Mouse (Mus musculus): ENCODE data around the gene Rad54l2.

Rad54l2 gene

DNA sequence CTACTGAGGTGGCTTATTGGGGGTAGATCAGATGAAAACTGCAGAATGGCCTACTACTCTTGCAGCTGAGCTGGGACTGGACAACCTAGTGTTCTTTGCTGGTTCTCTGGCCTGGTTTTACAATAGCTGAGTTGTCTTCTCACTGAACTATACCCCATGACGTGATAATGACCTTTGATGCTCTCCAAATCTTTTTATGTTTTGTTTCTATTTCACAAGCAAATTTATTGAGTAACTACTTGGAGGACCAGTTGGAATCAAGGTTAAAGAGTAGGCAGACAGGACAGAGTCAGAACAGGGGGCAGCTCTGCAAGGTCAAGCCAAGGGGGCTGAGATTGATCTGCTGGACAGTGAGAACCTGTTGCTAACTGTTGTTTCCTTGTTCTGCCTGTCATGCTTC is 64.1 kb downstream of the Rad54l2 start:
- Histone ChIP-seq H3K36me3 (ENCODE audit: control insufficient read depth, insufficient read depth, low read length, poor library complexity, severe bottlenecking) (0 out of 2 replicates have a peak, but pooled peaks cover 4% of the 10 kb centered on the region), H3K27me3 (ENCODE audit: control insufficient read depth, insufficient read depth, low read length, poor library complexity, severe bottlenecking) (no peaks in the 10 kb centered on the region)
- no peak for DNase-seq (ENCODE audit: low read depth, low spot score)

- H3K27me3 ChIP-seq (ENCODE audit: control insufficient read depth, insufficient read depth, low read length, poor library complexity, severe bottlenecking), result no peaks in the 10 kb centered on the region
- peaks cover 14% of the 10 kb centered on the region for H3K36me3 ChIP-seq (ENCODE audit: control insufficient read depth, insufficient read depth, low read length, poor library complexity, severe bottlenecking)
- DNase-seq (ENCODE audit: low read depth, low spot score), result no peak
These were observed 72.3 kb downstream of the Rad54l2 start for GRCm38 (mm10) chr9:106716729-106717128.

- DNase-seq (ENCODE audit: low read depth, low spot score), result no peak
- peaks cover 16% of the 10 kb centered on the region for H3K36me3 ChIP-seq (ENCODE audit: control insufficient read depth, insufficient read depth, low read length, poor library complexity, severe bottlenecking)
- H3K27me3 ChIP-seq (ENCODE audit: control insufficient read depth, insufficient read depth, low read length, poor library complexity, severe bottlenecking), result no peaks in the 10 kb centered on the region
These were observed 72.8 kb downstream of the Rad54l2 start for GRCm38 (mm10) chr9:106716232-106716631.

DNA sequence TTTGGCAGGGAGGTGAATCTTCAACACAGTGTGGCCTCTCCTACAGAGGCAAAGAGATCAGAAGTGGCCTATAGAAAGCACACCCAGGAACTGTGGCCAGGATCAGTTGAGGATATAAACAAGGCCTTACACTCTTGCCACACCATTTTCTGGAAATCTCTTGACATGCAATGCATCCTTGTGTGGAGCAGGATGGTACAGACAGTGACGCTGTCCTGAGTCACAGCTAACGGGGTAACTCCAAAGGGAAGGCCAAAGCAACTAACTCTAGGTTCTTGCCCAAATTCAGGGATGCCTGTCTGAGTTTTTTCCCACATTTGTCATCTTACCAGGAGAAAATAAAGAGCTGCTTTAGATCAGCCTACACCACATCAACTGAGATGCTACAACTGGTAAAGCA is 76.5 kb downstream of the Rad54l2 start:
- no peaks in the 10 kb centered on the region for H3K27me3 ChIP-seq (ENCODE audit: control insufficient read depth, insufficient read depth, low read length, poor library complexity, severe bottlenecking)
- peaks cover 23% of the 10 kb centered on the region for H3K36me3 ChIP-seq (ENCODE audit: control insufficient read depth, insufficient read depth, low read length, poor library complexity, severe bottlenecking)
- DNase-seq (ENCODE audit: low read depth, low spot score), result no peak

- Histone ChIP-seq H3K36me3 (ENCODE audit: control insufficient read depth, insufficient read depth, low read length, poor library complexity, severe bottlenecking) (peaks cover 6% of the 10 kb centered on the region; the same call in 1 of the 2 replicates), H3K27me3 (ENCODE audit: control insufficient read depth, insufficient read depth, low read length, poor library complexity, severe bottlenecking) (no peaks in the 10 kb centered on the region)
- no peak for DNase-seq (ENCODE audit: low read depth, low spot score)
These were observed 96.0 kb downstream of the Rad54l2 start for GRCm38 (mm10) chr9:106692973-106693481.

GRCm38 (mm10) chr9:106688834-106689233 is 100.2 kb downstream of the Rad54l2 start:
- no peak for DNase-seq (ENCODE audit: low read depth, low spot score)
- Histone ChIP-seq H3K27me3 (ENCODE audit: control insufficient read depth, insufficient read depth, low read length, poor library complexity, severe bottlenecking) (no peaks in the 10 kb centered on the region), H3K36me3 (ENCODE audit: control insufficient read depth, insufficient read depth, low read length, poor library complexity, severe bottlenecking) (peaks cover 4% of the 10 kb centered on the region; the same call in 1 of the 2 replicates)

DNA sequence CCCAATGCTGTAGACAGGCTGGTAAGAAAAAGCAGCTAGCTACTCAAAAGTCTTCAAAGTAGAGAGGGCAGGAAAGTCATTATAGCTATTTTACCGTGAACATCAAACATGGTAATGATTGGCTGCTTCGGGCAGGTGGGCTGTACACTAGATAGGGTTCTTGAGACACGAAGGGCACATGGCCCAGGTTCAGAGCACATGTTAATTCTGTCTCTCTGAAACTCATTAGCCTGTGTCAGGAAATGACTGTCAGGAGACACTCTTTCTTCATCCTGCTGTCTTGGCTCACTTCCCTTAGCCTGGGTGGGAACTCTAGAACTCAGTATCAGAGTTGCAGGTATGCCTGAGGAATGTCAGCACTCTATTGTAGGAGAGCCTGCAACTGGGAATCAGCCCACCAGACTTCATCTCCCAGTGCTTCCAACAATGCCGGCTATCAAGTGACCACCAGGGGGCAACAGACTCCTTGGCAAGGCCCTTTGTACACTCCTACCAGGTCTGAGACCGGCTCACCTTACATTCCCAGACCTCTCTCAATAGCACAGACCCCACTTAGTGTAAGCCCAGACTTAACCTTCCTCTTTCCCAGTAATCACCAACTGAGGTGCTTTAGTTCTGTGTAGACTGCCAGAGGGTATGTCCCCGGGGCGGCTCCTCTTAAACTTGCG is 101.9 kb downstream of the Rad54l2 start:
- DNase-seq (ENCODE audit: low read depth, low spot score), result peak; percentile 80

DNA sequence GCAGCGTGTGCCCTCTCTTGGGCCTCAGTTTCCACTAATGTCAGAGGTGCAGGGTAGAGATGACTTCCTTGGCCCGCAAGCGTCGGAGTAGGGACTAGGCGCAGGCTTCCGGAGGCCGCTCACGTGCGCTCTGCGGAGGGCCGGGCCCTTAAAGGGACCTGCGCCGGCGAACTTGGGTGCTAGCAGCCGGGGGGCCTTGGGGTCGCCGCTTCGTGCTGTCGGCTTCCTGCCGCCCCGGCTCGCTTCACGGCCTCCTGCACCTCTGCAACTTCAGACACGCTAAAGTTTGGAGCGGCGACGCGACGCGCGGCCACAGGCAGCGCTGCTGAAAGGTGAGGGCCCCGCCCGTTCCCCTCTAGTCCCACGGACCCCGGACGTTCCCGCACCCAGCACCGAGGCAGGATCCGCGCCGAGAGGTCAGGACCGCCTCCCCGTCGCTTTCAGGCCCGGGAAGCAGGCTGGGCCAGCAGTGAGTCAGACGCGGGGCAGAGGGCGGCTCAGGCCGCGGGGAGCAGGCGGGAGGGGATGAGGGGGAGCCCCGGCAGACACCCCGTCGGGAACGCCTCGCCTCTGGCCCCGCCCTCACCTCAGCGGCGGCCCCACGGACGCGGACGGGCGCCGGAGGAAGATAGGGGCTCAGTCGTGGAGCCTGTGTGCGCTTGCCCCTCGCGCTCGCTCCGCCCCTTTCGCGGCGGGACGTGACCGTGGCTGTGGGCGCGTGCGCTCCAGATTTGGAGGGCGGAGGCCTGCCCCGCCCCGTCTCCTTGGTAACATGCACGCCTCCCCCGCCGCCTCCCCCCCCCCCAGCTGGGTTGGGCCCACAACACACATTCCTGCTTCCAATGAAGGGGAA is 103.5 kb downstream of the Rad54l2 start, which contains the start of gene Tex264:
Gene Tex264 (minus strand): TSS at position 679 of the 853 bp plus-strand sequence.
- Histone ChIP-seq H3K27me3 (ENCODE audit: control insufficient read depth, insufficient read depth, low read length, poor library complexity, severe bottlenecking) (no peaks in the 10 kb centered on the region), H3K36me3 (ENCODE audit: control insufficient read depth, insufficient read depth, low read length, poor library complexity, severe bottlenecking) (no peaks in the 10 kb centered on the region; the same call in 1 of the 2 replicates)
- DNase-seq (ENCODE audit: low read depth, low spot score), result peak; percentile 89

More for the DNA sequence above, 101.9 kb downstream of the Rad54l2 start:
- Histone ChIP-seq H3K36me3 (ENCODE audit: control insufficient read depth, insufficient read depth, low read length, poor library complexity, severe bottlenecking) (peaks cover 2% of the 10 kb centered on the region; the same call in 1 of the 2 replicates), H3K27me3 (ENCODE audit: control insufficient read depth, insufficient read depth, low read length, poor library complexity, severe bottlenecking) (no peaks in the 10 kb centered on the region)

- no peaks in the 10 kb centered on the region; the same call in 1 of the 2 replicates for H3K36me3 ChIP-seq (ENCODE audit: control insufficient read depth, insufficient read depth, low read length, poor library complexity, severe bottlenecking)
- no peak for DNase-seq (ENCODE audit: low read depth, low spot score)
- H3K27me3 ChIP-seq (ENCODE audit: control insufficient read depth, insufficient read depth, low read length, poor library complexity, severe bottlenecking), result no peaks in the 10 kb centered on the region
These were observed 104.1 kb downstream of the Rad54l2 start for GRCm38 (mm10) chr9:106684918-106685248.

DNA sequence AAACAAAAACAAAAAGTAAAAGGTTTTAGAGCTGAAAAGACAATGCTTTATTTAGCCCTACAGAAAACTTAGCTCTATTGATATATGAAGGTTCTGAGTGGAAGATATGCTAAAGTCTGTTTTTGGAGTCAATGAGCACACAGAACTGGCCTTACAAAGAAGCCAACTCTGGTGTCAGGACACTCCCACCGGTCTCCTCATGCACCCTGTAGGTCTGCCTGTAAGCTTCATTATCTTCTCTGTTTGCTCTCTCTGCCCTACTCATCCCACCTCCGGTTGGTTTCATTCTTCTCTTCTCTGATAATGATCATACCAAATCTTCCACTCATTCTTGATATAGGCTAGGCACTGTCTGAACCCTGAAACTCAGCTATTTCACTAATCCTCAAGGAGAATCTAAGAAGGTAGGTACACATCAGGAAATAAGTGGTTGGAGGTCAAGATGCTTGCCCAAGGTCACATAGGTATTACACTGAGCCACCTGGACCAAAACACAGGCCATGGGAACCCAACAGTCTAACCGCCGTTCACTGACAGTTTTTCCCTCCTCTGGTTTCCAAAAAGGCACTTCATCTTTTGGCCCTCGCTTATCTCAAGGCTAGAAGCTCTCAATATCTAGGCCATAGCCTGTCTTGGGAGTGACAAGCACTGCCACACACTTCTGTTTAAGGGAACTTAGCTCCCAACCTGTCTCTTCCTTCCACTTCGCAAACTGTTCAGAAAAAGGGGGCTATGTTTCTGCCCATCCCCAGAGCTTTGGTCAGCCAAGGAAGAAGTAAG is 104.7 kb downstream of the Rad54l2 start:
- Histone ChIP-seq H3K36me3 (ENCODE audit: control insufficient read depth, insufficient read depth, low read length, poor library complexity, severe bottlenecking) (peaks cover 1% of the 10 kb centered on the region; the same call in 1 of the 2 replicates), H3K27me3 (ENCODE audit: control insufficient read depth, insufficient read depth, low read length, poor library complexity, severe bottlenecking) (no peaks in the 10 kb centered on the region)
- DNase-seq (ENCODE audit: low read depth, low spot score), result no peak

DNA sequence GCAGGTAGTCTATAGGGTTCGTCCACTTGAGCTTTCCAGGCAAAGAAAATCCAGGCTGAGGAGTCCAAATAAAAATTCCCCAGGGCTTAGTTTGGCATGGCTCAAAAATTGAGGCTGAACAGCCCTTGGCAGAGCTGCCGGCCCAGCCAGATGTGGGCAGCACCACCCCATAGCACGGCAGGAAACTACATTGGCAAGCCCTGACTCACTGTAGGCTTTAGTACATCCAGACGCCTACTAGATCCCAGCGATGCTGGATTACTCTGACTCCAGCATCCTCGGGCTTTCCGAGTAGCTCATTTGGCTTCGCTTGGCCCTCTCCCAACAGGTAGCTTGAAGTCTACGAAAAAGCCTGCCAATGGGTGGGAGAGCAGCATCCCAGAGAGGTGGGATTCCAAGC is 108.0 kb downstream of the Rad54l2 start:
- Histone ChIP-seq H3K27me3 (ENCODE audit: control insufficient read depth, insufficient read depth, low read length, poor library complexity, severe bottlenecking) (no peaks in the 10 kb centered on the region), H3K36me3 (ENCODE audit: control insufficient read depth, insufficient read depth, low read length, poor library complexity, severe bottlenecking) (peaks cover 2% of the 10 kb centered on the region; the same call in 1 of the 2 replicates)
- DNase-seq (ENCODE audit: low read depth, low spot score), result no peak

- peaks cover 2% of the 10 kb centered on the region; the same call in 1 of the 2 replicates for H3K36me3 ChIP-seq (ENCODE audit: control insufficient read depth, insufficient read depth, low read length, poor library complexity, severe bottlenecking)
- H3K27me3 ChIP-seq (ENCODE audit: control insufficient read depth, insufficient read depth, low read length, poor library complexity, severe bottlenecking), result no peaks in the 10 kb centered on the region
- no peak for DNase-seq (ENCODE audit: low read depth, low spot score)
These were observed 110.8 kb downstream of the Rad54l2 start for GRCm38 (mm10) chr9:106678242-106678641.

DNA sequence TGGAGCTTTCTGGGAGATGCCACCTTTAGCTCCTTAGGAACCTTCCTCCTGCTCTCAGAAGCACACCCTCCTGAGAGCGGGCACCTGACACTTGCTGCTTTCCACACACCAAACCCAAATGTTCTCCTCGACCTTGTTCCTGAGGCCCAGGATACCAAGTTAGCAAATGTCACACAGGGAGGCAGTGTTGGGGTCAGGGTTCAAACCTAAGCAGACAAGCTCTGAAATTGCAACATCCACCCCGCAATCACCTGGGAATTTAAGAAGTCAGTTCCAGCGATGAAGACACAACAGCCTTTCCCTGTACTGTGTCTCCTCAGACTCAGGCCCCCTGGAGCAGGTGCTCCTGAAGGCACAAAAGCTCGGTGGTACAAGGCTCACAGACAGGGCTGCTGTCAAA is 111.3 kb downstream of the Rad54l2 start:
- Histone ChIP-seq H3K27me3 (ENCODE audit: control insufficient read depth, insufficient read depth, low read length, poor library complexity, severe bottlenecking) (no peaks in the 10 kb centered on the region), H3K36me3 (ENCODE audit: control insufficient read depth, insufficient read depth, low read length, poor library complexity, severe bottlenecking) (peaks cover 2% of the 10 kb centered on the region; the same call in 1 of the 2 replicates)
- DNase-seq (ENCODE audit: low read depth, low spot score), result no peak

GRCm38 (mm10) chr9:106676571-106676970 is 112.4 kb downstream of the Rad54l2 start:
- Histone ChIP-seq H3K36me3 (ENCODE audit: control insufficient read depth, insufficient read depth, low read length, poor library complexity, severe bottlenecking) (peaks cover 2% of the 10 kb centered on the region; the same call in 1 of the 2 replicates), H3K27me3 (ENCODE audit: control insufficient read depth, insufficient read depth, low read length, poor library complexity, severe bottlenecking) (no peaks in the 10 kb centered on the region)
- DNase-seq (ENCODE audit: low read depth, low spot score), result no peak
